Mouse (Mus musculus) bone marrow macrophage, adult 2 months (primary cell): ENCODE data around the gene Eftud2.

Source experiments
- CTCF ChIP-seq: IDR thresholded peaks from 2 replicates; pipeline ENCODE4 v1.5.1; 2012; ENCODE audit warnings: low read depth, mild to moderate bottlenecking, low read length, moderate library complexity
- POLR2A ChIP-seq: IDR thresholded peaks from 2 replicates; pipeline ENCODE4 v1.6.1; 2012; ENCODE audit warnings: mild to moderate bottlenecking, low read depth, low read length, borderline replicate concordance

- TF ChIP-seq CTCF: no peak
- TF ChIP-seq POLR2A: no peak
These were observed 43.4 kb downstream of the Eftud2 start for GRCm38 (mm10) chr11:102837385-102837784.
